Mouse (Mus musculus) G1E (cell line): ENCODE results near the gene Cpt1c. TPM values are rescaled to one million over a fixed set of nuclear protein-coding genes. Genes with fewer than 3 reads are reported as not detected.

Experiments used
- ATAC-seq: 2 replicates; pipeline ENCODE4 v1.8.0; 2016; ENCODE audit warnings: mild to moderate bottlenecking; ENCODE audit not compliant: insufficient number of reproducible peaks, poor library complexity, low FRiP score, severe bottlenecking; ENCODE audit errors: extremely low read depth
- DNase-seq: peaks from one replicate; pipeline ENCODE4 v3.0.0; 2012; ENCODE audit warnings: low spot score
- H3K27me3 ChIP-seq: 2 replicates; pipeline ENCODE4 v1.6.1; 2012; ENCODE audit warnings: mild to moderate bottlenecking, low read length, inconsistent platforms; ENCODE audit not compliant: insufficient read depth
- H3K36me3 ChIP-seq: replicated peaks from 2 replicates; pipeline ENCODE3; 2012; ENCODE audit warnings: mild to moderate bottlenecking, inconsistent platforms
- H3K4me1 ChIP-seq: 2 replicates; pipeline ENCODE4 v1.6.1; 2012; ENCODE audit warnings: low read depth, low read length, inconsistent platforms, mixed read lengths; ENCODE audit not compliant: insufficient read depth
- H3K4me3 ChIP-seq: 2 replicates; pipeline ENCODE4 v1.5.1; 2012; ENCODE audit warnings: low read depth, mild to moderate bottlenecking, inconsistent platforms, low read length, moderate library complexity, mixed read lengths
- H3K9me3 ChIP-seq: replicated peaks from 2 replicates; pipeline ENCODE4 v1.6.1; 2012; ENCODE audit warnings: inconsistent platforms
- CTCF ChIP-seq: IDR thresholded peaks from 2 replicates; pipeline ENCODE4 v1.5.1; 2012; ENCODE audit warnings: low read depth, low read length, inconsistent platforms, mixed read lengths
- GATA1 ChIP-seq: IDR thresholded peaks from 2 replicates; pipeline ENCODE4 v1.6.1; 2012; ENCODE audit warnings: borderline replicate concordance, low read length, inconsistent platforms, mixed read lengths
- GATA2 ChIP-seq: IDR thresholded peaks from 2 replicates; pipeline ENCODE4 v1.6.1; 2012; ENCODE audit warnings: low read depth, low read length, inconsistent platforms, borderline replicate concordance
- POLR2AphosphoS5 ChIP-seq: IDR thresholded peaks from 2 replicates; pipeline ENCODE4 v1.6.1; 2012; ENCODE audit warnings: low read depth, low read length, inconsistent platforms; ENCODE audit not compliant: insufficient replicate concordance
- TAL1 ChIP-seq: conservative IDR thresholded peaks from 2 replicates; pipeline ENCODE4 v1.6.1; 2012; ENCODE audit warnings: low read depth, low read length, inconsistent platforms, mixed read lengths
- polyA plus RNA-seq: library from polyadenylated mRNA; stranded (reverse); fragments of >175 nt; gene quantifications from 2 replicates; pipeline ENCODE4 v1.2.3, GENCODE M21; 2012
- total RNA-seq, 2 experiments: library from RNA; stranded (forward) in 1 of 2; stranded (reverse) in 1 of 2; fragments of 200-1000 nt in 1 of 2; fragments of >200 nt in 1 of 2; fragmentation: Nextera tagmentation in 1 of 2; gene quantifications; 2 replicates each; pipeline ENCODE4 v1.2.3; 2014 to 2017

Gene Cpt1c
- total and polyA plus RNA-seq, 3 experiments = 0.11 to 2.4 (median 0.28) TPM

- Histone ChIP-seq H3K4me1 (peaks cover 64% of the 10 kb centered on the region), H3K4me3 (peak within 1 kb of the TSS; percentile 92), H3K27me3 (peaks cover 22% of the 10 kb centered on the region), H3K36me3 (peaks cover 37% of the 10 kb centered on the region), H3K9me3 (no peaks in the 10 kb centered on the region)
- TF ChIP-seq TAL1 (no peak), GATA2 (no peak), GATA1 (no peak), CTCF (no peak), POLR2AphosphoS5 (no peak)
- ATAC-seq (peak; percentile 77), DNase-seq (peak; percentile 76)
Observed at GRCm38 (mm10) chr7:45015957-45016612, 41.4 kb upstream of the Cpt1c start, which contains the start of gene Scaf1. Gene Scaf1, minus strand, starts transcription at chr7:45016363.

- H3K4me1 ChIP-seq = peaks cover 62% of the 10 kb centered on the region
- DNase-seq = no peak
- no peak for ATAC-seq
- peaks cover 17% of the 10 kb centered on the region for H3K27me3 ChIP-seq
- H3K4me3 ChIP-seq = peak overlapping the region; percentile 92
- no peaks in the 10 kb centered on the region for H3K9me3 ChIP-seq
- H3K36me3 ChIP-seq = peaks cover 42% of the 10 kb centered on the region
- TF ChIP-seq GATA2 (no peak), TAL1 (no peak), GATA1 (no peak), CTCF (no peak), POLR2AphosphoS5 (no peak)
Observed at GRCm38 (mm10) chr7:45015344-45015956, 40.8 kb upstream of the Cpt1c start.

GRCm38 (mm10) chr7:45014096-45014451 is 39.4 kb upstream of the Cpt1c start:
- TF ChIP-seq POLR2AphosphoS5 = no peak
- TF ChIP-seq GATA2 = no peak
- no peak for TF ChIP-seq TAL1
- TF ChIP-seq CTCF = no peak
- no peak for TF ChIP-seq GATA1
- ATAC-seq (no peak), DNase-seq (no peak)
- peaks cover 3% of the 10 kb centered on the region for H3K27me3 ChIP-seq
- peaks cover 56% of the 10 kb centered on the region for H3K36me3 ChIP-seq
- H3K4me1 ChIP-seq = peaks cover 61% of the 10 kb centered on the region
- no peaks in the 10 kb centered on the region for H3K9me3 ChIP-seq
- H3K4me3 ChIP-seq = no peak overlapping the region

- TF ChIP-seq POLR2AphosphoS5 (no peak), CTCF (no peak), GATA2 (no peak), TAL1 (no peak), GATA1 (no peak)
- no peak overlapping the region; the same call in 1 of the 2 replicates for H3K4me3 ChIP-seq
- ATAC-seq (no peak), DNase-seq (no peak)
- H3K27me3 ChIP-seq = no peaks in the 10 kb centered on the region
- peaks cover 61% of the 10 kb centered on the region for H3K36me3 ChIP-seq
- H3K4me1 ChIP-seq = peaks cover 56% of the 10 kb centered on the region
- no peaks in the 10 kb centered on the region for H3K9me3 ChIP-seq
Observed at GRCm38 (mm10) chr7:45013366-45014095, 38.9 kb upstream of the Cpt1c start.

GRCm38 (mm10) chr7:45012824-45013223 is 38.2 kb upstream of the Cpt1c start:
- Histone ChIP-seq H3K36me3 (peaks cover 68% of the 10 kb centered on the region), H3K4me3 (no peak overlapping the region), H3K9me3 (peaks cover 3% of the 10 kb centered on the region), H3K27me3 (no peaks in the 10 kb centered on the region), H3K4me1 (peaks cover 50% of the 10 kb centered on the region)
- DNase-seq = no peak
- TF ChIP-seq GATA2 (no peak), POLR2AphosphoS5 (no peak), CTCF (no peak), GATA1 (no peak), TAL1 (no peak)
- no peak for ATAC-seq

- DNase-seq (no peak), ATAC-seq (no peak)
- Histone ChIP-seq H3K4me1 (peaks cover 50% of the 10 kb centered on the region), H3K27me3 (no peaks in the 10 kb centered on the region), H3K36me3 (peaks cover 76% of the 10 kb centered on the region), H3K4me3 (no peak overlapping the region), H3K9me3 (peaks cover 7% of the 10 kb centered on the region)
- TF ChIP-seq TAL1 (no peak), GATA2 (no peak), GATA1 (no peak), CTCF (no peak), POLR2AphosphoS5 (no peak)
Observed at GRCm38 (mm10) chr7:45012011-45012410, 37.4 kb upstream of the Cpt1c start.
